Mouse (Mus musculus) kidney, embryonic 16.5 days (tissue): ENCODE data around the gene Cdk5rap1. TPM values are rescaled to one million over a fixed set of nuclear protein-coding genes. Genes with fewer than 3 reads are reported as not detected.
A peak's percentile ranks its signal among the peaks of the same experiment; 100 is the strongest.
"Not testable (repeated sequence)": the region's sequence is repeated elsewhere in the genome, so short reads cannot be mapped to it uniquely, and the experiment has no call there.

Experiments
- ATAC-seq: fragments of 200-750 bp; cut with Nextera tagmentation; 2 replicates; pipeline ENCODE4 v1.8.0; 2017; ENCODE audit warnings: moderate TSS enrichment; ENCODE audit not compliant: low FRiP score, low TSS enrichment
- H3K27ac ChIP-seq: fragments of 300-500 bp; sonication (generic); 2 replicates; pipeline ENCODE4 v1.5.1; 2014; ENCODE audit warnings: low read length
- H3K27me3 ChIP-seq: fragments of 300-500 bp; sonication (generic); 2 replicates; pipeline ENCODE4 v1.6.1; 2014; ENCODE audit warnings: low read length, control low read depth, mixed read lengths; ENCODE audit not compliant: insufficient read depth
- H3K36me3 ChIP-seq: fragments of 300-500 bp; sonication (generic); 2 replicates; pipeline ENCODE4 v1.6.1; 2014; ENCODE audit warnings: low read length, control low read depth, mixed read lengths; ENCODE audit not compliant: insufficient read depth
- H3K4me1 ChIP-seq: fragments of 300-500 bp; sonication (generic); 2 replicates; pipeline ENCODE4 v1.6.1; 2014; ENCODE audit warnings: low read length, control low read depth, mixed read lengths; ENCODE audit not compliant: insufficient read depth
- H3K4me2 ChIP-seq: fragments of 300-500 bp; sonication (generic); replicated peaks from 2 replicates; pipeline ENCODE4 v1.6.1; 2014; ENCODE audit warnings: low read depth, low read length
- H3K4me3 ChIP-seq: fragments of 300-500 bp; sonication (generic); 2 replicates; pipeline ENCODE4 v1.5.1; 2014; ENCODE audit warnings: mild to moderate bottlenecking, low read length
- H3K9ac ChIP-seq: fragments of 300-500 bp; sonication (generic); replicated peaks from 2 replicates; pipeline ENCODE4 v1.6.1; 2014; ENCODE audit warnings: low read length
- H3K9me3 ChIP-seq: fragments of 300-500 bp; sonication (generic); 2 replicates; pipeline ENCODE4 v1.6.1; 2016; ENCODE audit warnings: low read length, control low read depth
- WGBS: fragments of 180-500 bp; shearing (Covaris S2); extraction: QIAGEN DNeasy Blood & Tissue Kit; methylation state at CpG from one replicate; pipeline ENCODE4 v1.1.7; 2014; 5-methylcytosine and 5-hydroxymethylcytosine counted together
- polyA plus RNA-seq: library from polyadenylated mRNA; unstranded; fragments of >200 nt; fragmentation: Nextera tagmentation; extraction: Ambion mirVana; gene quantifications from 2 replicates; pipeline ENCODE4 v1.2.1, GENCODE M21; 2015

Gene Cdk5rap1
- polyA plus RNA-seq, 1 experiment from 2014 or later: 23.4 TPM

DNA sequence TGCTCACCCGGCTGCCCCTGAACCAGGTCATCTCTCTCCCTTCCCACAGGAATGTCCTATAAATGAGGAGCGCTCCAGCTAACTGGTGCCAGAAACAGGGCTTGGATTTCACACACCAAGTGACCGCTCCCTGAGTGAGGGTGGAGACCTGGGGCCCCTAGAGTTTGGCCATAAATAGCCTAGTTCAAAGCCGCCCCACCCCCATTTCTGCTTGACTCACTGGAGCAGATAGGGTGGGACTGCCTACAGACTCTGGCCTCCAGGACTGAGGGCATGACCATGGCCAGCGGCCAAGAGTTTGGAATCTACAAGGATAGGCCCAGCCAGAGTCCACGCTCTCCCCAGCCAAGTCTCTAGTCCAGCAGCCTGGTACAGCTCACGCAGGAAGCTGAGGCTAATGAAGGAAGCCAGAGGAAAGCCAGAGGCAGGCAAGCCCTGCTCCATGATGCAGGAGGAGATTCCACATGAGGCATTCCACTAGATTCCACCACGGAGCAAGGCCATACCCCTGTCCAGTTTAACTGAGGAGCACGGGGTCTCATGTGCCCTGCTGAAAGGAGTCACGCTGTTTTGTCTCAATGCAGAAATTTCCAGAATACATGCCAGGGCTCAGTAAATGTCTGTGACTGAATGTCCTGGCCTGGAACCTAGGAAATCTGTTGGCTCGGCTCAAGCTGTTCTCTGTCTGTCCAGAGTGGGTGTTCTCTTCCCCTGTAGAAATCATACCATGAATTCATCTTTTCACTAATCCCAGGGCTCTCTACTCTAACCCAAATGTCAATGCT is 17.6 kb upstream of the Cdk5rap1 start:
- 41% methylated on average over 11 of the region's 11 CpGs for WGBS
- Histone ChIP-seq H3K27ac (peak overlapping the region; percentile 75), H3K4me1 (peaks cover 15% of the 10 kb centered on the region), H3K36me3 (no peaks in the 10 kb centered on the region), H3K4me2 (no peak overlapping the region), H3K4me3 (no peak overlapping the region), H3K9ac (no peak overlapping the region; the same call in 1 of the 2 replicates), H3K9me3 (no peaks in the 10 kb centered on the region), H3K27me3 (no peaks in the 10 kb centered on the region)
- peak; percentile 95 for ATAC-seq

GRCm38 (mm10) chr2:154379103-154379502 is 6.3 kb upstream of the Cdk5rap1 start:
- Histone ChIP-seq H3K9me3 (no peaks in the 10 kb centered on the region), H3K9ac (no peak overlapping the region), H3K4me2 (no peak overlapping the region), H3K27me3 (no peaks in the 10 kb centered on the region), H3K4me3 (no peak overlapping the region), H3K36me3 (no peaks in the 10 kb centered on the region), H3K4me1 (no peaks in the 10 kb centered on the region), H3K27ac (no peak overlapping the region)
- 85% methylated on average over 7 of the region's 7 CpGs for WGBS
- ATAC-seq: no peak

DNA sequence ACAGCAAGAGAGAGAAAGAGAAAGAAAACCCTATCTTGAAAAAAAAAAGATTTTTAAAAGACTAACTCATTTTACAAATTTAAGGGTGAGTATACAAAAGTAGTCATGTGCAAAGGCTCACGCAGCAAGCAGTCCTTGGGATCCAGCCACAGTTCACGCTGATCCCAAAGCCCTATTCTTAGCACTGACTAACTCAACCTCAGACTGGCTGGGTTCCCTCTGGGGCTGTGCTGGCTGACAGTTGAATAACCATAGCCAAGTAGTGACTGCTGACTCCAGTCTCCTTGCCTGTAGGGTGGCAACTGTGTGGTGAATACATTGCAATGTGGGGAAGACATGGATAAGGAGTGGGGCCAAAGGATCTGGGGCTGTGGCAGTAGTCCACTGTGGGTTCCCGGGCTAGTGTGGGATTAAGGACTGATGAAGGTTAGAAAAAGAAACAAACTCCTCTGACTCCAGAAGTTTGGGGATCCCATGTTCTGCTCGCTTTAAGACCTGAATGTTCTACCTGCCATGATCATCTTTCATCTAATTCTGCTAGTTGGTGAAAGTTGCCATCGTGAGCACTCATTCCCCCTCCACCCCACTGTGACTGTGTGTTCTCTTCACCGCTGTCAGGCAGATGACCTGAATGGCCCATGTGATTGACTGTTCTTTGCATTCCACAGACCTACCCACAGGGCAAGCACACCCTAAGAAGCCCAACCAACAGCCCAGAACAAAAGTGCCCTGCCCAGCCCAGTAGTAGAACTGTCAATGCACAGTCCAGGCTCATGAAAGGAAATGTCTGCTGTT is 2.2 kb upstream of the Cdk5rap1 start:
- Histone ChIP-seq H3K27ac (no peak overlapping the region), H3K9ac (no peak overlapping the region), H3K36me3 (no peaks in the 10 kb centered on the region), H3K4me3 (no peak overlapping the region), H3K27me3 (no peaks in the 10 kb centered on the region), H3K9me3 (no peaks in the 10 kb centered on the region), H3K4me1 (peaks cover 4% of the 10 kb centered on the region), H3K4me2 (no peak overlapping the region)
- WGBS: 79% methylated on average over 6 of the region's 6 CpGs
- no peak for ATAC-seq

- peaks cover 4% of the 10 kb centered on the region; the same call in 1 of the 2 replicates for H3K36me3 ChIP-seq
- peaks cover 4% of the 10 kb centered on the region for H3K4me1 ChIP-seq
- H3K4me2 ChIP-seq: no peak overlapping the region
- H3K4me3 ChIP-seq: no peak overlapping the region
- H3K27me3 ChIP-seq: no peaks in the 10 kb centered on the region
- H3K9me3 ChIP-seq: no peaks in the 10 kb centered on the region
- H3K9ac ChIP-seq: no peak overlapping the region
- no peak for ATAC-seq
- WGBS: 56% methylated on average over 6 of the region's 6 CpGs
- no peak overlapping the region for H3K27ac ChIP-seq
Observed at GRCm38 (mm10) chr2:154373961-154374632, 1.3 kb upstream of the Cdk5rap1 start.

GRCm38 (mm10) chr2:154372151-154372829 is 520 bp downstream of the Cdk5rap1 start:
- Histone ChIP-seq H3K4me1 (peaks cover 4% of the 10 kb centered on the region), H3K36me3 (peaks cover 9% of the 10 kb centered on the region), H3K27ac (peak overlapping the region; percentile 97), H3K27me3 (no peaks in the 10 kb centered on the region), H3K9ac (peak overlapping the region; percentile 95), H3K9me3 (no peaks in the 10 kb centered on the region), H3K4me2 (peak overlapping the region; percentile 52), H3K4me3 (peak overlapping the region; percentile 86)
- under 1% methylated on average over 42 of the region's 42 CpGs for WGBS
- ATAC-seq: peak; percentile 92

GRCm38 (mm10) chr2:154367510-154367909 is 5.3 kb downstream of the Cdk5rap1 start:
- no peak overlapping the region for H3K4me3 ChIP-seq
- no peak for ATAC-seq
- H3K4me1 ChIP-seq: no peaks in the 10 kb centered on the region
- H3K4me2 ChIP-seq: no peak overlapping the region
- H3K9ac ChIP-seq: no peak overlapping the region
- WGBS: 97% methylated on average over 1 of the region's 1 CpGs
- no peaks in the 10 kb centered on the region for H3K27me3 ChIP-seq
- H3K36me3 ChIP-seq: peaks cover 37% of the 10 kb centered on the region
- H3K9me3 ChIP-seq: no peaks in the 10 kb centered on the region
- no peak overlapping the region for H3K27ac ChIP-seq

DNA sequence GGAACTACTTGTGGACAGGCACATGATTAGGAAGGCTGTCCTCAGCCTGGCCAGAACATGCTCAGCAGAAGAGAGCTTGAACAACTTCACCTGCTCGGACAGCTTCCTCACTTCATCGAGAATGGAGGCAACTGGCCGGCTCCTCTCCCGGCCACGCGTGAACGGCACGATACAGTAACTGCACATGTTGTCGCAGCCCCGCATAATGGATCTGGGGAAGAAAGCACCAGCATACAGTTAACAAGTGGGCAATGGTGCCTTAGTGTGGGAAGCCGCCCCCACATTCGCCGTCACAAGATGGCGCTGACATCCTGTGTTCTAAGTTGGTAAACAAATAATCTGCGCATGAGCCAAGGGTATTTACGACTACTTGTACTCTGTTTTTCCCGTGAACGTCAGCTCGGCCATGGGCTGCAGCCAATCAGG is 18.8 kb downstream of the Cdk5rap1 start:
- H3K9ac ChIP-seq: peak overlapping the region; percentile 58; the same call in 1 of the 2 replicates
- ATAC-seq: peak; percentile 63; the same call in 1 of the 2 replicates
- H3K27me3 ChIP-seq, H3K4me1 ChIP-seq, H3K9me3 ChIP-seq: not testable (repeated sequence)
- WGBS: 66% methylated on average over 14 of the region's 19 CpGs
- H3K4me3 ChIP-seq: peak overlapping the region; percentile 44
- H3K36me3 ChIP-seq: peaks cover 26% of the 10 kb centered on the region; the same call in 1 of the 2 replicates
- H3K27ac ChIP-seq: peak overlapping the region; percentile 64
- peak overlapping the region; percentile 40; the same call in 1 of the 2 replicates for H3K4me2 ChIP-seq

DNA sequence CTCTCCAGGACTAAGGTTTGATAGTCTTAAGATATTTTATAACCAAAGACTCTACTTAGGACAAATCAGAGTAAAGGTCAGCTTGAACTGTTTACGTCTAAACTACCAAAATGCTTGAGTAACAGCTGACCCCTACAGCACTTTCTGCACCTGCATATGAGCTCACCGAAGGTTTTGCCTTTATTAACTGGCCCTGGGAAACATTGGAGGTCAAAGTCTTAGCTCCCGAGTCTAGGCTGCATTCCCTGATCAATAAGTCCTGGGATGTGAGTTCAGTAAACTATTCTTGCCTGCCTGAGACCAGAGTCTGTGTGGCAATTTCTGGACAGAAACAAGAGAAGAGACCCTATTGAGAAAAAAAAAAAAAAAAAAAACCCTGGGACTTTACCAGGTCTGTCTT is 24.7 kb downstream of the Cdk5rap1 start:
- H3K27ac ChIP-seq: no peak overlapping the region
- no peaks in the 10 kb centered on the region for H3K4me1 ChIP-seq
- ATAC-seq: no peak
- H3K9me3 ChIP-seq: no peaks in the 10 kb centered on the region
- H3K4me2 ChIP-seq: no peak overlapping the region
- WGBS: 91% methylated on average over 3 of the region's 3 CpGs
- no peak overlapping the region for H3K4me3 ChIP-seq
- H3K27me3 ChIP-seq: no peaks in the 10 kb centered on the region
- no peak overlapping the region for H3K9ac ChIP-seq
- H3K36me3 ChIP-seq: peaks cover 36% of the 10 kb centered on the region

- no peak for ATAC-seq
- Histone ChIP-seq H3K4me3 (no peak overlapping the region), H3K27ac (no peak overlapping the region), H3K27me3 (no peaks in the 10 kb centered on the region), H3K9ac (no peak overlapping the region), H3K4me2 (no peak overlapping the region), H3K9me3 (no peaks in the 10 kb centered on the region), H3K4me1 (no peaks in the 10 kb centered on the region), H3K36me3 (peaks cover 12% of the 10 kb centered on the region)
- WGBS: 26% methylated on average over 2 of the region's 2 CpGs
Observed at GRCm38 (mm10) chr2:154339356-154339755, 33.5 kb downstream of the Cdk5rap1 start.
